Mouse (Mus musculus): ENCODE data around the gene Rpp21. TPM values are rescaled to one million over a fixed set of nuclear protein-coding genes. Genes with fewer than 3 reads are reported as not detected.
"Not testable (repeated sequence)": the region's sequence is repeated elsewhere in the genome, so short reads cannot be mapped to it uniquely, and the experiment has no call there.

Rpp21 gene
- polyA plus RNA-seq, 1 experiment, result 32.1 TPM

DNA sequence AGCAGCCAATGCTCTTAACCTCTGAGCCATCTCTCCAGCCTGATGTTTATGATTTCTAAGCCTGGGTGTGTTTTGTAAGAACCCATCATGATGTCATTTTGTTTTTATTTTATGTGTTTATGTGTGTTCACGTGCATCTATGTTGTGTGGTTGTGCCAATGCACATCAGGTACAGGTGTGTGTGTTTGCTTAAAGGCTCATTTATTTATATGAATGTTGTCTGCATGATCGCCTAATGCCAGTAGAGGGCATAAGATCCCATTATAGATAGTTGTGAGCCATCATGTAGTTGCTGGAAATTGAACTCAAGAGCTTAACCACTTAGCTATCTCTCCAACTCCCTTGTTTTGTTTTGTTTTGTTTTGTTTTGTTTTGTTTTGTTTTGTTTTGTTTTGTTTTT lies 12.1 kb downstream of the Rpp21 start:
- Histone ChIP-seq H3K4me1 (ENCODE audit: control insufficient read depth, insufficient read depth, low read length) (no peaks in the 10 kb centered on the region), H3K27me3 (ENCODE audit: control insufficient read depth, insufficient read depth, low read length, poor library complexity, severe bottlenecking) (no peaks in the 10 kb centered on the region), H3K9me3 (replicated peaks; ENCODE audit: control insufficient read depth, insufficient read depth, low read length, poor library complexity, severe bottlenecking) (0 out of 2 replicates have a peak, but pooled peaks cover 4% of the 10 kb centered on the region), H3K36me3 (ENCODE audit: control insufficient read depth, insufficient read depth, low read length, poor library complexity, severe bottlenecking) (no peaks in the 10 kb centered on the region), H3K27ac (ENCODE audit: insufficient read depth, low read length) (no peak overlapping the region), H3K4me3 (ENCODE audit: low read depth, low read length) (no peak overlapping the region), H3K9ac (ENCODE audit: low read depth, poor library complexity, severe bottlenecking) (no peak overlapping the region)
- TF ChIP-seq POLR2A (IDR thresholded peaks at IDR 0.05; ENCODE audit: insufficient read depth, low read length) (no peak), EP300 (IDR thresholded peaks at IDR 0.05; ENCODE audit: insufficient read depth, low read depth, low read length) (no peak), CTCF (IDR thresholded peaks at IDR 0.05; ENCODE audit: low read depth, low read length) (no peak)

DNA sequence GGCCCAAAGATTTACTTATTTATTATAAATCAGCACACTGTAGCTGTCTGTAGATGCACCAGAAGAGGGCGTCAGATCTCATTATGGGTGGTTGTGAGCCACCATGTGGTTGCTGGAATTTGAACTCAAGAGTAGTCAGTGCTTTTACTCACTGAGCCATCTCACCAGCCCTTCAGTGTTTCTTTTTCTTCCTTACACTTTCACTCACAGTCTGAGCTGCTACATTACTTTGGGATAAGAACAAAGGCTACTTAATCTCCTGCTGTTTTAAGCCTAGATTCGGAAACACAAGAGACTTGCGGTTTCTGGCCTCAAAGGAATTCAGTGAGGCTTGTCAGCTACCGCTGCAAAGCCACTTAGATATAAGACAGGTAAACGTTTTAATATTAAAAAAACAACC lies 13.8 kb downstream of the Rpp21 start:
- Histone ChIP-seq H3K4me3 (ENCODE audit: low read depth, low read length) (no peak overlapping the region), H3K27me3 (ENCODE audit: control insufficient read depth, insufficient read depth, low read length, poor library complexity, severe bottlenecking) (no peaks in the 10 kb centered on the region), H3K27ac (ENCODE audit: insufficient read depth, low read length) (no peak overlapping the region), H3K36me3 (ENCODE audit: control insufficient read depth, insufficient read depth, low read length, poor library complexity, severe bottlenecking) (no peaks in the 10 kb centered on the region), H3K9ac (ENCODE audit: low read depth, poor library complexity, severe bottlenecking) (no peak overlapping the region), H3K4me1 (ENCODE audit: control insufficient read depth, insufficient read depth, low read length) (no peaks in the 10 kb centered on the region), H3K9me3 (replicated peaks; ENCODE audit: control insufficient read depth, insufficient read depth, low read length, poor library complexity, severe bottlenecking) (0 out of 2 replicates have a peak, but pooled peaks cover 4% of the 10 kb centered on the region)
- TF ChIP-seq CTCF (IDR thresholded peaks at IDR 0.05; ENCODE audit: low read depth, low read length) (no peak), EP300 (IDR thresholded peaks at IDR 0.05; ENCODE audit: insufficient read depth, low read depth, low read length) (no peak), POLR2A (IDR thresholded peaks at IDR 0.05; ENCODE audit: insufficient read depth, low read length) (no peak)

DNA sequence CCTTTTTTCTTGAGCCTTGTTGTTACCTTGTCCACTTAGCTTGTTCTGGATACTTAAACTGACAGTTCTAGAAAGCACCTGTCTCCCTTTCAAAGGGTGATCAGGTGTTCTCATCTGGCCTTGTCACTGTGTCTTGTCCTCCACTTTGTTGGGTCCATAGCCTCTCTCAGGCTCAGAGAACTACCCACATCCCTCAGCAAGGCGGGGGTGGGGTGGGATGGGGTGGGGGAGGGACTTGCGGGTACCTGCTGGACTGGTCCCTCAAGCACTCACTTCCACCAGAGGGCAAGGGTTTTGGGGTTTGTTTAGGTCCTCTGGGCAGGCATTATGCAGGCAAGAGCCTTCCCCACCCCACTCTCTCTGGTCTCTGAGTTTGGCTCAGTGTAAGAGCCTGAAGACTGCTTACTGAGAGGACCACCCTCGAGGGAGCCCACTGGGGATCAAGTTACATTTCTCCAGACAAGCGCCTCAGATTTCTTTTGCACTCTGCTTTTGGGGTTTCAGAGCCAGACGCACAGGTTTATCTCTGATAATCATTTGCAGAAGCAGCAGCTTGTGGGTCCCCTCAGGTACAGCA lies 17.1 kb downstream of the Rpp21 start:
- Histone ChIP-seq H3K27me3 (ENCODE audit: control insufficient read depth, insufficient read depth, low read length, poor library complexity, severe bottlenecking) (no peaks in the 10 kb centered on the region), H3K9me3 (replicated peaks; ENCODE audit: control insufficient read depth, insufficient read depth, low read length, poor library complexity, severe bottlenecking) (0 out of 2 replicates have a peak, but pooled peaks cover 3% of the 10 kb centered on the region), H3K9ac (ENCODE audit: low read depth, poor library complexity, severe bottlenecking) (0 out of 2 replicates have a peak overlapping the region, but pooled peaks have one; percentile 2), H3K36me3 (ENCODE audit: control insufficient read depth, insufficient read depth, low read length, poor library complexity, severe bottlenecking) (no peaks in the 10 kb centered on the region), H3K4me3 (ENCODE audit: low read depth, low read length) (no peak overlapping the region), H3K4me1 (ENCODE audit: control insufficient read depth, insufficient read depth, low read length) (no peaks in the 10 kb centered on the region), H3K27ac (ENCODE audit: insufficient read depth, low read length) (peak overlapping the region; percentile 40; the same call in 1 of the 2 replicates)
- TF ChIP-seq CTCF (IDR thresholded peaks at IDR 0.05; ENCODE audit: low read depth, low read length), result no peak
- TF ChIP-seq EP300 (IDR thresholded peaks at IDR 0.05; ENCODE audit: insufficient read depth, low read depth, low read length), result no peak
- TF ChIP-seq POLR2A (IDR thresholded peaks at IDR 0.05; ENCODE audit: insufficient read depth, low read length), result no peak

DNA sequence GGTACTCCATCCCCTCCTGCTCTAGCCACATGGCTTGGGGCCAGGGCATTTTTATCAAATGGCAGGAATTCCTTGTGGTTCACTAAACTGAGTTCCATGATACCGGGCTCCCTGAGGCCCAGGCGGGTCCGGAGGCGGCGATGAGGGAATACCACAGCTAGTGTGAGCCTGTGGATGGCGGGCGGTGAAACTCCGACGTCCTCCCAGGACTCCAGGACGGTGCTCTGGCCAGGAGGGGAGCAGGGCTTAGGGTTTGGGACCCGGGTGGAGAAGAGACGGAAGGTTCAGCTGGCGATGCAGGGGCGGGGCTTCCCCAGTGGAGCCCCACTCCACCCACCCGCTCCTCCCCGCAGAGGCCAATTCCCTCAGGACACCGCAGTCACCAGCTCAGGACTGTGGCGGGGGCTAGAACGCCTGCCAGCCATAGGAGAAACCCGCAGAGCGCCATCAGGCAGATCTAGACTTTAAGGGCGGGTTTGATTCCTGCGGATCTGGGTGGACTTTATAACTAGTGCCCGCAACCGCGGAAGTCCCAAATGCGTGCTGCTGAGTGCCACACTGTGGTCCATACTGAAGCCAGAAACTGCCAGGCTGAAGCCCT lies 20.4 kb downstream of the Rpp21 start:
- peak overlapping the region; percentile 77 for H3K9ac ChIP-seq (ENCODE audit: low read depth, poor library complexity, severe bottlenecking)
- no peaks in the 10 kb centered on the region for H3K9me3 ChIP-seq (replicated peaks; ENCODE audit: control insufficient read depth, insufficient read depth, low read length, poor library complexity, severe bottlenecking)
- no peaks in the 10 kb centered on the region for H3K36me3 ChIP-seq (ENCODE audit: control insufficient read depth, insufficient read depth, low read length, poor library complexity, severe bottlenecking)
- no peak overlapping the region for H3K27ac ChIP-seq (ENCODE audit: insufficient read depth, low read length)
- no peak for TF ChIP-seq EP300 (IDR thresholded peaks at IDR 0.05; ENCODE audit: insufficient read depth, low read depth, low read length)
- no peak for TF ChIP-seq POLR2A (IDR thresholded peaks at IDR 0.05; ENCODE audit: insufficient read depth, low read length)
- TF ChIP-seq CTCF (IDR thresholded peaks at IDR 0.05; ENCODE audit: low read depth, low read length), result no peak
- peaks cover 5% of the 10 kb centered on the region for H3K4me1 ChIP-seq (ENCODE audit: control insufficient read depth, insufficient read depth, low read length)
- no peaks in the 10 kb centered on the region for H3K27me3 ChIP-seq (ENCODE audit: control insufficient read depth, insufficient read depth, low read length, poor library complexity, severe bottlenecking)
- peak overlapping the region; percentile 71 for H3K4me3 ChIP-seq (ENCODE audit: low read depth, low read length)

DNA sequence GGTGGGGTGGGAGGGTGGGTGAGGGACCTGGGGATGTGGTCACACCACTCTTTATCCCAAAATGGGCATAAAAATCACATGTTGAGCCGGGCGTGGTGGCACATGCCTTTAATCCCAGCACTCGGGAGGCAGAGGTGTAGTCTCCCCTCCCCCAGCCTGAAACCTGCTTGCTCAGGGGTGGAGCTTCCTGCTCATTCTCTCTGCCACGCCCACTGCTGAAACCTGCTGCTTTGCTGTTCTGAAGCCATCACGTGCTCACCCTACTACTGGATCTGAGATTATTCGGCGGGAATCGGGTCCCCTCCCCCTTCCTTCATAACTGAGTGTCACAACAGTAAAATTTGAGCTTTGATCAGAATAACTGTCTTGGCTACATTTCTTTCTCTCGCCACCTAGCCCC lies 22.6 kb downstream of the Rpp21 start:
- peak; percentile 68 for TF ChIP-seq EP300 (IDR thresholded peaks at IDR 0.05; ENCODE audit: insufficient read depth, low read depth, low read length)
- not testable (repeated sequence) for H3K4me1 ChIP-seq (ENCODE audit: control insufficient read depth, insufficient read depth, low read length); H3K4me3 ChIP-seq (ENCODE audit: low read depth, low read length); H3K36me3 ChIP-seq (ENCODE audit: control insufficient read depth, insufficient read depth, low read length, poor library complexity, severe bottlenecking); H3K27ac ChIP-seq (ENCODE audit: insufficient read depth, low read length); H3K9me3 ChIP-seq (replicated peaks; ENCODE audit: control insufficient read depth, insufficient read depth, low read length, poor library complexity, severe bottlenecking); H3K27me3 ChIP-seq (ENCODE audit: control insufficient read depth, insufficient read depth, low read length, poor library complexity, severe bottlenecking)
- H3K9ac ChIP-seq (ENCODE audit: low read depth, poor library complexity, severe bottlenecking), result 0 out of 2 replicates have a peak overlapping the region, but pooled peaks have one; percentile 24

DNA sequence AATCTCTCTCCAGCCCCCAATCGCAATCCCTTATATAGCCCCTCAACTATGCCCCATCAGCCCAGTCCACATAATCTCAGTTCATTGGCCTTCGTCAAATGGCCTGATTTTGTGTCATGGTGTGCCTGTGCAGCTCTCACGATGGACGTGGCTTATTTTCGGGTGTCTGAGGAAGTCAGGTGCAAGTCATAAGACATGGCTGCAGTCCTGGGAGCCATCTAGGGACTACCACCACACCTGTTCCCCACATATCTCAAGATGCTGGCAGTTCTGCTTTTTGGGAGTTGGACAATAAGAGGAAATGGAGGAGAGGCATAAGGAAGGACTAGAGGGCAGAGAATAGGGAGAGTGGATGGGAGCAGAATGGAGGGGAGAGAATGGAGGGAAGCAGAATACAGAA lies 24.3 kb downstream of the Rpp21 start:
- H3K36me3 ChIP-seq (ENCODE audit: control insufficient read depth, insufficient read depth, low read length, poor library complexity, severe bottlenecking), result no peaks in the 10 kb centered on the region
- H3K27ac ChIP-seq (ENCODE audit: insufficient read depth, low read length), result no peak overlapping the region
- peaks cover 5% of the 10 kb centered on the region for H3K4me1 ChIP-seq (ENCODE audit: control insufficient read depth, insufficient read depth, low read length)
- no peak overlapping the region for H3K9ac ChIP-seq (ENCODE audit: low read depth, poor library complexity, severe bottlenecking)
- no peak for TF ChIP-seq EP300 (IDR thresholded peaks at IDR 0.05; ENCODE audit: insufficient read depth, low read depth, low read length)
- no peak for TF ChIP-seq POLR2A (IDR thresholded peaks at IDR 0.05; ENCODE audit: insufficient read depth, low read length)
- TF ChIP-seq CTCF (IDR thresholded peaks at IDR 0.05; ENCODE audit: low read depth, low read length), result no peak
- no peak overlapping the region for H3K4me3 ChIP-seq (ENCODE audit: low read depth, low read length)
- H3K27me3 ChIP-seq (ENCODE audit: control insufficient read depth, insufficient read depth, low read length, poor library complexity, severe bottlenecking), result no peaks in the 10 kb centered on the region
- H3K9me3 ChIP-seq (replicated peaks; ENCODE audit: control insufficient read depth, insufficient read depth, low read length, poor library complexity, severe bottlenecking), result no peaks in the 10 kb centered on the region

Measured in ES-Bruce4 (cell line).